Mouse (Mus musculus) T-helper 17 cell (primary cell): ENCODE data around the gene Tmem203.

Source experiments
- in situ Hi-C, 2 experiments: fragments of 300-600 bp; cut with MboI, MseI; formaldehyde crosslinking; loops; 1 replicate in 1 of 2; 2 replicates in 1 of 2; pipeline ENCODE4 v1.15.1; 2025; ENCODE audit warnings: high pct_unique_total_duplicates in 2 of 2

The Tmem203 gene

DNA sequence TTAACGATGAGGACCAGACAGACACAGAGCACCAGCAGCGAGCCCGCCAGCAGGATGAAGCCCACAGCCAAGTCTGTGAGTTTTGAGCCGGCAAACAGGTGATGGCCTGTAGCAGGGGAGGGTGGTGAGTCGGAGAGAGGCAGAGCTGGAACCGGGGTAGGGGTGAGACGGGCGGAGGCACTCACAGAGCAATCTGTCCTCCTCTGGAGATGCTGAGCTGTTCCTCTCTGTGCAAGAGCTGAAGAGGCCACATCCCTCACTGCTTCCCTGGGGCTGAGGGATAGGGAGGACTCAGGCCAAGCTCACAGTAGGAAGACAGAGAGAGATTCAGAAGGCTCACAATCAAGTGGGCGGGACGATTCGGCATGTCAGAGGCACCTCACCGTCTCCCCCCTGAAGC is 24.2 kb upstream of the Tmem203 start:
- in situ Hi-C loops: no loop called here

DNA sequence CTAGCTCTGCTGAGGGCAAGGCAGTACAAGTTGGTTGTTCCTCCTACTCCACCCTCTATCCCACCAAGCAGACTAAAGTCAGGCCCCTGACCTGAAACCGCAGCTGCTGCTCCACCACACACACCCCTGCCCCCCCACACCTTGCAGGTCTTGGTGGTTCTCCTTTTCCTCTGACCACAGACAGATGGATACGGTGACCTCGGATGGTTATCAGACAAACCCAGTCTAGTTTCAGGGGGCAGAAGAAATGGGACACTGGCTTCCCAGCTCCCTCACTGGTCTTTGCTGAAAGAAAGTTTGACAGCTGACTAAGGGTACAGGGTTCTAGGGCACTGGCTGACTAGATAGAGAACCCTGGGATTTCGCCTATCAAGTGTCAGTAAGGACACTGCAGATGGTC is 21.8 kb upstream of the Tmem203 start:
- in situ Hi-C loops: no loop called here

- in situ Hi-C loops: no loop called here
Measured at GRCm38 (mm10) chr2:25234050-25234449, 21.2 kb upstream of the Tmem203 start, which contains the start of gene Slc34a3. TSS of gene Slc34a3 (minus strand) at chr2:25234364.

DNA sequence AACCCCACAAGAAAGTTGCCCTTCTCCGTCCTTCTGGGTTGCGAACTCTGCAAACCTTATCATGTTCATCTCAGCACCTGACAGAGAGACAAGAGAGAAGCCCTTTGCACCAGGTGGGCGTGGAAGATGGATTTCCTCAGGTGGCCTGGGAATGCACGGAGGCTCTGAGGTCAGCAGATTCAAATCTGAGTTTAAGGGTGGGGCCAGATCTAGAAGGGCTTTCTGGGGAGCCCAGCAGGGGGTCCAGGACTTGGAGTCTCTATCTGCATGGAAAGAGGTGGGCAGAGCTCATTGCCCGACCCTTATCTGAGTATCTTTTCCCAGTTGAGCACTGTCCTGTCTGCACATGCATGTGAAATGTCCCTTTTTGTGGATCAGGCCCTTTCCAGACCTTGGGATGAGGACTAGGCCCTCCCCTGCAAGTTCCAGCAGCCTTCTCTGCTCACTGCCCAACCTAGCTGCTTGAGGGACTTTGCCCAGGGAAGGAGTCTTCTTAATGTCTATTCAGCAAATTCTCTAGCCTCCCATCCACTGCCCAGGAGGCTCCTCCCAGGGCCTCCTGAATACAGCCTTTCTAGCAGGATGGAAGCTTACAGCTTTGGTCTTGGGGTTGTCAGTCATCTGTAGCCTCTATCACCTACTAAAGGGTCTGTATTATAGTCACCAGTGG is 20.6 kb upstream of the Tmem203 start:
- in situ Hi-C loops: no loop called here

- in situ Hi-C loops: no loop called here
Measured at GRCm38 (mm10) chr2:25236614-25237013, 18.6 kb upstream of the Tmem203 start, which contains the start of gene Rnf224. TSS of gene Rnf224 (minus strand) at chr2:25236787.

- in situ Hi-C loops: no loop called here
Measured at GRCm38 (mm10) chr2:25237522-25237921, 17.7 kb upstream of the Tmem203 start.

DNA sequence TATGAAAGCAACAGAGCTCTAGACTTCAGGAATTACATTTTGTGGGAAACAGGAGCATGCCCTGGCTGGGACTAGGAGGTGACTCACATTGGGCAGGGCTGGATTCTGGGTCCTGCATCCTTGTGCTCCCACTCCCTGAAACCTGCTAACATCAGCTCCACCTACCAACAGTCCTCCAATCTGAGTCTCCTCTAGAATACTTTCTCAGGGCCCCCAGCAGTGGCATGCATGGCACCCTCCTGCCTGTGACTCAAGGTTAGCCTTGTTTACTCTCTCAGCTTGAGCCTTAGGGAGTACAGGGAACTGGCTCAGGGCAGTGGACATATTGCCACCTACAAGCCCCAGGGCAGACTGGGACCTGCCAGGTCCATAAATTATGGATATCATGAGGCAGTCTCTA is 17.1 kb upstream of the Tmem203 start:
- in situ Hi-C loops: no loop called here

- in situ Hi-C loops: no loop called here
Measured at GRCm38 (mm10) chr2:25239766-25240165, 15.5 kb upstream of the Tmem203 start.

- in situ Hi-C loops: no loop called here
Measured at GRCm38 (mm10) chr2:25240310-25240709, 14.9 kb upstream of the Tmem203 start.

- in situ Hi-C loops: no loop called here
Measured at GRCm38 (mm10) chr2:25240723-25241437, 14.4 kb upstream of the Tmem203 start.

DNA sequence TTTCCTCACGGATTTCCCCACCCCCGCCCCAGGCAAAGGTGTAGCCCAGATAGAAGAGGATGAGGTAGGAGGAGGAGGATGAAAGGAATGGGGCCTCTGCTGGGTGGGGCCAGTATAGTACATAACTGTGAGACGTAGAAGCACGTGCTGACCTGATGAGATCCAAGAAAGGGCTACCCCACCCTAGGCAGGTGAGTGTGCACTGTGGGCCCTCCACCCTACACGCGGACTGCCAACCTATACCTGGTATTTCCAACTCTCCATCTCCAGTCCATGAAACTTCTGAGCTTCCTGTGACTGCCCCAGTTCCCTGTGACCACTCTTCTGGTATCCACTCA is 13.8 kb upstream of the Tmem203 start:
- in situ Hi-C loops: no loop called here

DNA sequence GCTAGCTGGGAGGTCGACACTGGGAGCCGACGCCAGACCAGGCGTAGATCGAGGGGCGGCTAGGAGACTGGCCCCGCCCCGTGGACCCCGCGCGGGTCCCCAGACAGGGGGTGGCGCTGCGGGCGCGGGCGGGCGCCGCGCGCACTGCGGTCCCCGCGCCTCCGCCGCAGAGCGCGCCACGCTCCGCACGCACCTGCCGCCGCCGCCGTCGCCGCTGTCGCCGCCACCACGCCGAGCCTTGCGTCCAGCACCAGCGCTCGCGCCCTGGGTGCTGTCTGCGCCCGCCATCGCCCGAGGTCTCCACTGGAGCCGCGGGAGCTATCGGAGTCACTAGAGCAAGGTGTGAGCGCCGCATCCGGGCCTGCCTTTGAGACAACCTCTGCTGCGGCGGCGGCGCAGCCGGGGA is 13.1 kb upstream of the Tmem203 start, which contains the start of the genes Rnf208 and Cysrt1:
Gene Rnf208 (plus strand): TSS at position 155 of the 406 bp plus-strand sequence.
Gene Cysrt1 (minus strand): TSS at position 352 of the 406 bp plus-strand sequence.
- in situ Hi-C loops: no loop called here

GRCm38 (mm10) chr2:25243342-25243741 is 11.9 kb upstream of the Tmem203 start:
- in situ Hi-C loops: no loop called here

DNA sequence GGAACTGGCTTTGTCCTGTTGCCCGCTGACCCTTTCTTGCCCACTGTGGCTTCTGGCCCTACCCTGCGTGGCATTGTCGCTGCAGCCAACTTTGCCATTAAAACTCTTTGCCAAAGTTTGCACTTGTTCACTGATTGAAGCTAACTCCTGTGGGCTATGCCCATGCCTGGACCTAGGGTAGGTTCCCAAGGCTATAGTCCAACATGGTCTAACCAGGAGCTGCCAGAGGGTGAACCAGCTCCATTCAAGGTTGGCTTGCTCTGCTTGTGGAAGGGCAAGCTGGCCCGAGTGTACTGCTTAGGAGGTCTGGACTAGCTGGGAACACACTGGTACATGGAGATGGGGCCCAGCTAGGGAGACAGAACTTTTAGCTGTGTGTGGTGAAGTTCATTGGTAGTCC is 11.1 kb upstream of the Tmem203 start:
- in situ Hi-C loops: no loop called here

GRCm38 (mm10) chr2:25246183-25247072 is 8.8 kb upstream of the Tmem203 start, which contains the start of gene AL732309.1:
TSS of gene AL732309.1 (minus strand) at chr2:25246863.
- in situ Hi-C loops: no loop called here

DNA sequence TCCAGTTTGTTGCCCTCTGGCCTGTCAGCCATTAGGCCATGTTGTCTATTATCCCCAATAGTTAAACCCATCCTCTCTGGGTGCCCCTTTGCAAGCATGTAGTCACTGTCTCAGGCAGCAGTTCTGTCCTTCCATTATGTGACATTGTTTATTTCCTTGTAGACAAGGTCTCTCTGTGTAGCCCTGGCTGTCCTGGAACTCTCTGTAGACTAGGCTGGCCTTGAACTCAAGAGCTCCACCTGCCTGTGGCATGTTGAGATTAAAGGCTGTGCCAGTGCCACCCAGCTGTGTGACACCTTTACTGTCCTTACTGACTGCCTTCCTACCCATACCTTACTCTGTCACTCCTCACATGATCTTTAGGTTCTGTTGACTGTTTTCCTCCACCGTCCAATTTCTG is 2.9 kb upstream of the Tmem203 start:
- in situ Hi-C loops: loop anchor here in 1 of 2 experiments (5.0 kb wide), 1 partner anchor 60 kb away; no protein-coding TSS in a partner anchor

DNA sequence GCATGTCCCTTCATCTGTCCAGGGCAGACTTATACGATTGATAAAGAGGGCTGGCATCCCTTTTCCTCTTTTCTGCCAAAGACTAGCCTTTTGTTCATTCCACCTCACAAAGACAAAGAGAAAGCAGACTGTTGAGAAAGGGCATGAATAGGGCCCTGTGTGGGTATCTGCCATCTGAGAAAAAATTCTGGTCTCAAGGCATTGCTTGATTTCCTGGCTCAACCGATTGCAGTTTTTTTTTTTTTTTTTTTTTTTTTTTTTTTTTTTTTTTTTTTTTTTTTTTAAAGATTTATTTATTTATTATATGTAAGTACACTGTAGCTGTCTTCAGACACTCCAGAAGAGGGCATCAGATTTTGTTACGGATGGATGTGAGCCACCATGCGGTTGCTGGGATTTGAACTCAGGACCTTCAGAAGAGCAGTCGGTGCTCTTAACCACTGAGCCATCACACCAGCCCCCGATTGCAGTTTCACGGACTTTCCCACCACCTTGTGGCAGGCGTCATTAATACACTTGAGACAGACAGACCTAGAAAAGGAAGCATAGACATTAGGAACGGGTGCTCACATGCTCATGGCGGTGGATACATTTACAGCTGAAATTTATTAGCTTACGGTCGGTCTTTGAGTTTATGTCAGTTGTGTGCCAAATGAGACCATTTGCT is 1.3 kb downstream of the Tmem203 start:
- in situ Hi-C loops: loop anchor here in 1 of 2 experiments (5.0 kb wide), 1 partner anchor 34 kb away; the partner anchor contains the start of gene Tubb4b

DNA sequence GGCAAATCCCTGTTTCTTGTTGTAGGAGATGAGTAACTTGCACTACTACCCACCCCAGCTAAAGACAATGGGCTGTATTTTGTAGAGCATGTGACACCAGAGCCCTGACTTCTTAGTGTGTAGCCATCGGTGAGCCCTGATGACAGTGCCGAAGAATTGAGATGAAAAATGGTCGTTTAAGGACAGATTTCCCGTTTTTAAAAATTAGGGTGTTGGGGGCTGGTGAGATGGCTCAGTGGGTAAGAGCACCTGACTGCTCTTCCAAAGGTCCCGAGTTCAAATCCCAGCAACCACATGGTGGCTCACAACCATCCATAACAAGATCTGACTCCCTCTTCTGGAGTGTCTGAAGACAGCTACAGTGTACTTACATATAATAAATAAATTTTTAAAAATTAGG is 2.0 kb downstream of the Tmem203 start:
- in situ Hi-C loops: loop anchor here in 1 of 2 experiments (5.0 kb wide), 1 partner anchor 35 kb away; the partner anchor contains the start of gene Tubb4b

GRCm38 (mm10) chr2:25258887-25259286 is 3.6 kb downstream of the Tmem203 start:
- in situ Hi-C loops: loop anchor here in 1 of 2 experiments (5.0 kb wide), 1 partner anchor 37 kb away; the partner anchor contains the start of gene Tubb4b

- in situ Hi-C loops: no loop called here
Measured at GRCm38 (mm10) chr2:25261870-25262269, 6.6 kb downstream of the Tmem203 start.

DNA sequence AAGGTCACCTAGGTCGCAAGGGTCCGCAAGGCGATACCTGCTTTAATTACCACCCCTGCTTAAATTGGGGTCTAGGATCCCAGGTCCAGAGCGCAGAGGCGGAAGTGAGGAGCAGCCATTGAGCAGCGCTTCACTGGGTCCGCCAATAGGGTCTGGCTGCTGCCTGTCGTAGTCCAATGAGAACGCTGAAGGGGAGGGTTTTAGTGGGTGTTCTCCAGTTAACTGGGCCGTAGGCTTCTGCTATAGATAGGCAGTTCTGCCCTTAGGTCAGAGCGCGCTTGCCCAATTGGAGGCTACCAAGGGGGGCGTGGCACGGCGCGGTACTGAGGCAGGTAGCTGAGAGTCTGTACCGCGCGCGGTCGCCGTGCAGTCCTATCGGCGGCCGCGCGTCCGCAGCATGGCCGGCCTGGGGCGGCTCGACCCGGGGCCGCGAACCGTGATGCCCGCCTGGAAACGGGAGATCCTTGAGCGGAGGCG is 7.1 kb downstream of the Tmem203 start, which contains the start of gene Tprn:
Gene Tprn (plus strand): TSS at position 328 of the 477 bp plus-strand sequence.
- in situ Hi-C loops: no loop called here
